Mouse (Mus musculus): Measurements from ENCODE around the gene Lamb1.

DNA sequence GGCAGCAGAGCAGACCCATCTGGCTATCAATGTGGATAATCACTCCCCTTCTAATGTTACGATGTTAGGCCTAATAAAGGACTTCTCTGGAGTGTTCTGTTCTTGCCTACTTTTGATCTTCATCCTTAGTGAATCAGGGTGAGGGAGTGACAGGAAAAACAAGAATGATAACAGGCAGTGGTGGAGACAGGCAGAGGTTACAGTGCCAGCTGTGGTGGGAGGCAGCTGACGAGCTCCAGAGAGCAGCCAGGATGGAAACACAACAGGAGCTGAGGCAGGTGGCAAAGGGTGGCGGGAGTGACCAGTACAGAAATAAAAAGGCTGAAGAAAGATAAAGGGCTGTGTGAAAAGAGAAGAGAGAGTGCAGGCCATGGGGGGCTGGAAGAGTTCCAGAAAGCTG, 101.4 kb downstream of the Lamb1 start:
- TF ChIP-seq CTCF (conservative IDR thresholded peaks at IDR 0.05; ENCODE audit: low read length) (no peak), POU5F1 (IDR thresholded peaks at IDR 0.05; ENCODE audit: borderline replicate concordance, low read length) (no peak)

Data from E14TG2a.4 (cell line).